Mouse (Mus musculus): ENCODE measurements at regions not wholly inside any gene's neighbourhood (a gene's known extent, or its start where the extent isn't known, plus 50 kb on each side); places are given as distances from the start of the nearest gene placed in this dataset.

DNA sequence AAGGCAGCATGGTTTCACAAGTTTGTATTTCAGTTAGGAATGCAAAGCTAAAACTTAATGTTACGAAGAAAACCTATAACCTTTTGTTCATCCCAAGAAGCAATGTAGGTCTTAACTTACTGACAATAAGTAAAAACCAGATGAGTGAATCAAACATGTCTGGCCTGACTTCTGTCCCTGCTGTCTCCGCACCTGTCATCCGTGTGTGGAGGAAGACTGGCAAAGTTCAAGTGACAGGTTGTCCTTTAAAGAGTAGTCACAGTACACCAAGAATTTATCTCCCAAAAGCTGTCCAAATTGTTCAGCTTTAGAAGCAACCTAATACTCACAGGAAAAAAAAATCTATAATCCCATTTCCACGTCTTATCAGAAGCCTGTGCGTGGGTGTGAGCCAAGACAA, 146.3 kb upstream of the Gm10181 start:
- ATAC-seq (ENCODE audit: low TSS enrichment): no peak

- ATAC-seq (ENCODE audit: low TSS enrichment): no peak
Observed at GRCm38 (mm10) chr9:24943830-24944229, 145.4 kb upstream of the Gm10181 start.

DNA sequence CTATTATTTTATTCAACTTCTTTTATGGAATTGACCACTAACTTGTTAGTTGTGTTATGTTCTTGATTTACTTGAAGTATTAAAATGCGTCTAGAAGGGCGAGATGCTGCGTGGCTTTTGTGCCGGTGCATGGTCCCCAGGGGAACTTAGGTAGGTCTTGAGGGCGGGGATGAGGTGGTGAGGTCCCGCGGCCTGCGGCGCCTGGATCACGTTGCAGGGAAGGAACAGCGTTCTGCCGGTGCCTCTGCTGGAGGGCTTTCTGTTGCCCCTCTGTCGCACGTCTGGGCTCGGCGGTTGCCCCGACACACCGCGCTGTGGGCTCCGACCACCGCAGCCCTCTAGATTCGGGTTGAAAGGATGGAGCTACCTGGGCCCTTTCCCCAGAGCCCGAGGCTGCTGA, 136.7 kb upstream of the Gm10181 start:
- no peak for ATAC-seq (ENCODE audit: low TSS enrichment)

DNA sequence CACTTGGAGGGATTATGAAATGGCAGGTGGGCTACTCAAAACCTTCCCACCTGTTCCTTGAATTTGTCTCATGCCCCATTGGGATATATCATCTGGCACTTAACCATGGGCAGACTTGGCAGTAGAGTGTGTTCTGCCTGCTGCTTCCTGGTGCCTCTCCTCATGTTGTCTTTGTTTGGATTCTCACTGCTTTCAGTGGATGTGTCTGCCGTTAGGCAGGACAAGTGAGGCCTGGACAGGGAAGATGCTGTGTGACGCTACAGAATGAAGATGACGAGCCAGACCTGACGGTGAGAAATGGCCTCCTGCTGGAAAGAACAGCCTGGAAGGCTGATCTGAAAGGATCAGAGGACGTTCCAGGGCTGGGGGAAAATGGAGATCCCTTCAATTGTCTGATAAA, 133.6 kb upstream of the Gm10181 start:
- no peak for ATAC-seq (ENCODE audit: low TSS enrichment)

DNA sequence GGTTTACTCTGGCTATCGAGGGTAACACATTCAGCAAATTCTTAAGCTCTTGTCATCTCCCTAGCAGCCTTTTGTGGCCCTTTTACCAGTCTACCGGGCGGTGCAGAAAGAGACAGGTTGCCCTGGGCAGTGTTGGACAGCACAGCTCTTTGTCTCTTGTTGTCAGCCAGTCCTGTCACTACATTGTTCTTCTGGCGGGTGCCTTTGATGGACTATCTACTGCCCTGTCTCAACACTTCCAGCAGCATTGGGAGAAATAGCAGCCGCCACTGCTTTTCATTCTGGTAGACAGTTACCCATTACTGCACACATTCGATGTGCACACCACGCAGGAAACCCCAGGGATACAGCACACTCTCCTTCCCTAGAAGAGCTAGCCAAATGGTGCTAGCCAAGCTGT, 132.7 kb upstream of the Gm10181 start:
- ATAC-seq (ENCODE audit: low TSS enrichment): no peak

DNA sequence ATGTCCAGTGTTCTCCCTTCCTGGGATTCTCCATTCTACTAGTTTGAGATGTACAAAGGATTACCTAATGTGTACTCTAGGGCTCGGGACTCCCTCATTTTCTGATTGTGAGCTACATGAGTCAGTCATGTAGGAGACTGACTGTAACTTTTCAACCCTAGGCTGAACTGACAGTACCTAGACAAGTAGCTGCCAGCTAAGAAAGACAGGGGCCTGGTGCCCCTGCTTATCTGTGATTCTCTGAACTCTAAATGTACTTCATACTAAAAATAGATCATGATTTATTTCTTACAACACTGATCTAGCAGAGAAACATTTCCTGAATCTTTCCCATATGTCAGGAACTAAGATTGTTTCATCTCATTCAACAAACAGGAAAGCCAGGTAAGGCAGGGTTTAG, 125.9 kb upstream of the Gm10181 start:
- ATAC-seq (ENCODE audit: low TSS enrichment): no peak

GRCm38 (mm10) chr9:24967571-24967970, 121.7 kb upstream of the Gm10181 start:
- ATAC-seq (ENCODE audit: low TSS enrichment): no peak

DNA sequence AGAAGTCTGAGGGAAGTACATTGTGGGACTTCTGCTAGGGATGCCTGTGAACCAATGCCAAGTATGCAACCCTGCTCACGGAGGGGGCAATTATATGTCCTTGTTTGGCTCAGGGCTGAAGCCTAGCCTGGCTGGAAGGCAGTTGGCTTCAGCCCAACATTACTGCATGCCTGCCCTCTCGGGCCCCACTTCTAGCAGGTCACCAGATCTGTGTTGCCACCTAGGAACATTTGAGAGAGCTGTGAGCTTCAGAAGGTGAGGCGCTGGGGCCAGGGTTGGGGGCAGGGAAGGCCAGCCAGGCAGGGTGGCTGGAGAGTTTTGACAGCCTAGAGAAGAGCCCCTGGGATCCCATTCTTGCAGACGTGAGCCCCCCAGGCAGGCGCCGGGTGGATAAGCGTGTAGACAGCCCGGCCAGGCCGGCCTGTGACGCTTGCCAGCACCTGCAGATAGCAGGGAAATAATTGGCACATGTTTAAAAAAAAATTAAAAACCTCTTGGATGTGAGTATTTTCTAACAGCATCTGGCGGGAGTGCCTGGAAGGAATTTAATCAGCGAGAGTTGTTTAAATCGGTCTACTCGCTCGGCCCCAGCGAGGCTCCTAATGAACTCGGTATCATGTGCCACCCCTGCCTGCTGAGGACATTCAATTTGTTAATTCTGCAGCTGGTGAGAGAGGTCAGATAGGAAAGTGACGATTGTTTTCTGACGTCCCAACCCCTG, 115.0 kb upstream of the Gm10181 start:
- no peak for ATAC-seq (ENCODE audit: low TSS enrichment)

DNA sequence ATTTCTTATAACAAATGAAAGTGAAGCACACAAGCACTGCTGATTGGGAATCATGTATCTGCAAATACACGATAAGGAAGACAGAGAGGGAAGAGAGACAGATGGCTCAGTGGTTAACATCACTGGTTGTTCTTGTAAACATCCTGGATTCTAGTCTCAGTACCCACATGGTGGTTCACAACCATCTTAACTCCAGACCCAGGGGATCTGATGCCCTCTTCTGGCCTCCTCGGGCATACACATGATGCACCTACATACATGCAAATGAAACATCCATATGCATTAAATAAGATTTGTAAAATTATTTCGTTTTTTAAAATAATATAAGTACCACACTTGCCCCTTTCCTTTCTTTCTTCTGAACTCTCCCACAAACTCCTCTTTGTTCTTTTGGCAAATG, 106.4 kb upstream of the Gm10181 start:
- no peak for ATAC-seq (ENCODE audit: low TSS enrichment)

DNA sequence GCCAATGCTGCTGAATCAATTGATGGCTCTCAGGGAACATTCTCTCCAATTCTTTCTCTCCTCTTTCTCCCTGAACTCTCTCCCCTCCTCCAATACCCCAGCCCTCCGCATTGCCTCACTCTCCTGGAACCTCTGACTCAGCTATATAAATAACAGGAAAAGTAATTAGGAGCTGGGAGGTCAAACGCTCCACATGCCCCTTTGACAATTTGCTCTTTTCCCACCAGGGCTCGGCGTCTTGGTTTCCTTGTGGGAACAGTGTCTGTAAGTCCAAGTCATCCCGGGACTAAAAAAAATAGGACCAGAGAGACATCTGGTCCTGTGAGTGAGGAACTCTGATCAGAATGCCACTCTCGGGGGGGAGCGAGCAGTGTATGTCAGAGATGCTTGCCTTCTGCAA, 94.7 kb upstream of the Gm10181 start:
- ATAC-seq (ENCODE audit: low TSS enrichment): no peak

DNA sequence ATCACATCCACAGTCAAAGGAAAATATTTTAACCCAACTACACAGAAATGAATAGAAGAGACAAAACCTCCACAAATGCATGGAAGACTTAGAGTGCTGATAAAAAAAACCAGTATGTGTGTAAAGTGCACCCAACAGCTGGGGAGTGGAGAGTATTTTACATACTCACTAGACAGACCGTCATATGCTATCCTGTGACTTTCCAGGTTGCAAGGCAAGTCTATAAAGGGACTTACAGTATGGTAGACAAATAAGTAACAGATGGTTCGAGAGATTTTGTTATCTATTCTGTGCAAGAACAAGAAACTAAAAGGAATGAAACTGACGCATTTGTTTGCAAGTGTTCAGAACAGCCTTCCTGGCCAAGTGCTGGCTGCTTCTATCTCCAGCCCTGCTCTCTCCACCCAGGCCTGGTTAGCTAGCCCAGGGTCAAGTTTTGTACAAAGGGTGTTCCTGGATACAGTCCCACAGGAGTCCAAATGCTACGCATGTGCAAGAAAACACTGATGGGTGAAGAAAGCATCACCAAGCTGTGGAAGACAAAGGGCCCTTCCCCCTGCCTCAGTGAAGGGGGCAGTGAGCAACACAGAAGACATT, 68.0 kb upstream of the Gm10181 start:
- ATAC-seq (ENCODE audit: low TSS enrichment): peak; percentile 62

GRCm38 (mm10) chr9:25022439-25022838, 66.8 kb upstream of the Gm10181 start:
- no peak for ATAC-seq (ENCODE audit: low TSS enrichment)

DNA sequence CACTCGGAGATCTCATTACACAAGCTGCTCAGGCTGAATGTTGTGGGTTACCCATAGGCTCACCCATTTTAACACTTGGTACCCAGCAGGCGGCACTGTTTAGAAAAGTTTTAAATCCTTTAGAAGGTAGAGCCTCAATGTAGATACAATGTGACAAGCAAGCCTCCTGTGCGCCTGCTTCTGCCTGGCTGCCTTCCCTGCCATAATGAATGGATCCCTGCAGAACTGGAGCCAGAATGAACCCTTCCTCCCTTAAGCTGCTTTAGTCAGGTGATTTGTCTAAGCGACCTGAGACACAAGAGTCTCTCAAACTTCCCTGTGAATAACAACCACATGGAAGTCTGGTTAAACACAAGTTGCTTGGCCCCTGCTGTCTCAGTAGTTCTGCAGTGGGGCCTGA, 64.7 kb upstream of the Gm10181 start:
- ATAC-seq (ENCODE audit: low TSS enrichment): no peak

- ATAC-seq (ENCODE audit: low TSS enrichment): peak; percentile 80
Observed at GRCm38 (mm10) chr9:25027581-25027980, 61.6 kb upstream of the Gm10181 start.

DNA sequence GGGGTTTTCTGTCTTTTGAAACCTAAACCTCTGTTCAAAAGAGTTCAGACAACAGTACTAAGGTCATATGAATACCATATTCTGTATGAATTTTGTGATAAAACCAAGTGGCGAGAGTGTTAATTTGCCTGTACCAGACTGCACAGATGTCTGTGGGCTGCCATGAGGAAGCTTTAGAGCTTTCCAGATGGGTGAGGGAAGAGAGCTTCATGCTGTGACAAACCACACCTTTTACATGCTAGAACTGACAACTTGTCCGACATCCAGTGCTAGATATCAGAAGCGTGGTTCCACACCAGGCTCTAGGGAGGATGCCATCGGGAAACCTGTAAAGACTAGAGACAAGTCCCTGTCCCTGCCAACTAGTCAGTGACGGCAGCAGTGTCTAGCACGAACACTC, 60.9 kb upstream of the Gm10181 start:
- peak; percentile 64 for ATAC-seq (ENCODE audit: low TSS enrichment)

GRCm38 (mm10) chr9:25031466-25031865, 57.8 kb upstream of the Gm10181 start:
- ATAC-seq (ENCODE audit: low TSS enrichment): no peak

Measured in frontal cortex, adult (tissue).